Mouse (Mus musculus): ENCODE measurements around the gene 6430571L13Rik. TPM values are rescaled to one million over a fixed set of nuclear protein-coding genes. Genes with fewer than 3 reads are reported as not detected.

6430571L13Rik gene
- total RNA-seq, 2 experiments from 2014 or later: 1.5 to 1.9 TPM

GRCm38 (mm10) chr9:107386722-107387121 lies 46.3 kb downstream of the 6430571L13Rik start:
- no peak for DNase-seq

GRCm38 (mm10) chr9:107387708-107388107 lies 47.3 kb downstream of the 6430571L13Rik start:
- peak in 1 of 2 experiments; percentile 17 for DNase-seq

GRCm38 (mm10) chr9:107388263-107388662 lies 47.9 kb downstream of the 6430571L13Rik start:
- no peak for DNase-seq

- no peak for DNase-seq
Measured at GRCm38 (mm10) chr9:107396397-107396796, 56.0 kb downstream of the 6430571L13Rik start.

- no peak for DNase-seq
Measured at GRCm38 (mm10) chr9:107398968-107399367, 58.6 kb downstream of the 6430571L13Rik start.

GRCm38 (mm10) chr9:107399491-107399971 lies 59.1 kb downstream of the 6430571L13Rik start, which contains the start of gene Cacna2d2:
TSS of gene Cacna2d2 (plus strand) at chr9:107399612.
- DNase-seq: peak; percentile 25 to 42

GRCm38 (mm10) chr9:107400060-107400511 lies 59.7 kb downstream of the 6430571L13Rik start:
- DNase-seq: no peak

GRCm38 (mm10) chr9:107400666-107401285 lies 60.4 kb downstream of the 6430571L13Rik start:
- no peak for DNase-seq

Other genes with a start within 250 kb of the 6430571L13Rik start
- 100 to 1,000 TPM; 107 to 108 TPM for gene Dock3, start 108.7 kb upstream of the 6430571L13Rik start, total RNA-seq (2021)
- gene Mapkapk3, start 50.7 kb upstream of the 6430571L13Rik start, total RNA-seq (2021): 1 to 10 TPM; 1.6 to 2.9 TPM
- 1 to 10 TPM; 3.8 to 3.9 TPM for gene Cish, start 44.6 kb upstream of the 6430571L13Rik start, total RNA-seq (2021)
- 10 to 100 TPM; 17.2 to 19.5 TPM for gene Hemk1, start 2.3 kb upstream of the 6430571L13Rik start, total RNA-seq (2021)
- 10 to 100 TPM; 17.5 to 23.3 TPM for gene Cacna2d2, start 59.0 kb downstream of the 6430571L13Rik start, total RNA-seq (2021)
- gene Tmem115, start 193.3 kb downstream of the 6430571L13Rik start, total RNA-seq (2021): 10 to 100 TPM; 34.6 to 35.0 TPM
- 10 to 100 TPM; 15.1 to 18.2 TPM for gene Cyb561d2, start 201.6 kb downstream of the 6430571L13Rik start, total RNA-seq (2021)
- 10 to 100 TPM; 39.7 to 47.9 TPM for gene Nprl2, start 201.6 kb downstream of the 6430571L13Rik start, total RNA-seq (2021)
- 1 to 10 TPM; 3.4 to 4.3 TPM for gene Zmynd10, start 206.7 kb downstream of the 6430571L13Rik start, total RNA-seq (2021)
- 10 to 100 TPM; 15.8 TPM for gene Rassf1, start 211.0 kb downstream of the 6430571L13Rik start, total RNA-seq (2021)
- gene Tusc2, start 222.7 kb downstream of the 6430571L13Rik start, total RNA-seq (2021): 10 to 100 TPM; 70.1 to 82.0 TPM
- gene Hyal2, start 227.3 kb downstream of the 6430571L13Rik start, total RNA-seq (2021): 10 to 100 TPM; 13.0 to 13.5 TPM
- 1 to 10 TPM; 6.5 to 6.7 TPM for gene Hyal1, start 236.3 kb downstream of the 6430571L13Rik start, total RNA-seq (2021)
- gene Naa80, start 238.3 kb downstream of the 6430571L13Rik start, total RNA-seq (2021): 10 to 100 TPM; 13.5 to 13.8 TPM
- 1 to 10 TPM; 1.3 to 1.8 TPM for gene Hyal3, start 240.2 kb downstream of the 6430571L13Rik start, total RNA-seq (2021)
- 10 to 100 TPM; 11.2 to 13.8 TPM for gene Ifrd2, start 247.0 kb downstream of the 6430571L13Rik start, total RNA-seq (2021)

All from layer of hippocampus, postnatal 36 days (tissue).